Mouse (Mus musculus) subcutaneous adipose tissue, adult 2 months (tissue): ENCODE data around the gene Pla2g3. TPM values are rescaled to one million over a fixed set of nuclear protein-coding genes. Genes with fewer than 3 reads are reported as not detected.

Experiments
- polyA plus RNA-seq: library from polyadenylated mRNA; depleted of rRNA; stranded (reverse); fragments of >200 nt; gene quantifications from 2 replicates; pipeline ENCODE4 v1.2.3, GENCODE M21; 2012; ENCODE audit warnings: low replicate concordance; rRNA removed

The Pla2g3 gene
- 0.23 and 0.53 TPM in 2 replicates for polyA plus RNA-seq

DNA sequence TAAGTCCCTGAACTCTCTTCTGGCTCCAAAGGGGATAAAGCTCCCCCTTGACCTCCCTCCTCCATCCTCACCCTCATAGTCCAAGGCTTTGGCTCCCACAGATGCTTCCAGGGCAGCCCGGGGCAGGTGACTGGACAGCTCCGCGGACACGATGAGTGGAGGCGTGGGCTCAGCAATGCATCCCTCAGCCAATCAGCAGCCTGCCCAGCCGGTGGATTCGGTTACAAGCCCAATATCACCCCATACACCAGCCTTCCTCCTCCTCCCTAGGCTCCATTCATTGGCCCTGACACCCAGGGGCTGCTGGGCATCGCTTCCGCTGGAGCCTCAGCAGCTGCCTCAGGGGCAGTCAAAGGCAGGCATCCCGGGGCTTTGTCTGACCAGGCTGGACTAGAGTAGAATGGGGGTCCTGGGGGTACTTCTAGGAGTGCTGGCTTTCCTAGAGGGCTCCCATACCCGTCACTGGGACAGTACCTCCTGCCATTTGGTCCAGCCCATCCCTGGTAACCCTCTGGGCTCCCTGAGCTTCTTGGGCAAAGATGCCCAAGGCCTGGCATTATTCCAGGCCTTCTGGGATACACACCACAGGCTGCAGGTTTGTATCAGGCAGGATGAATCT, at the start of gene Pla2g3:
Pla2g3 (plus strand) TSS at position 333 of the 619 bp plus-strand sequence.

DNA sequence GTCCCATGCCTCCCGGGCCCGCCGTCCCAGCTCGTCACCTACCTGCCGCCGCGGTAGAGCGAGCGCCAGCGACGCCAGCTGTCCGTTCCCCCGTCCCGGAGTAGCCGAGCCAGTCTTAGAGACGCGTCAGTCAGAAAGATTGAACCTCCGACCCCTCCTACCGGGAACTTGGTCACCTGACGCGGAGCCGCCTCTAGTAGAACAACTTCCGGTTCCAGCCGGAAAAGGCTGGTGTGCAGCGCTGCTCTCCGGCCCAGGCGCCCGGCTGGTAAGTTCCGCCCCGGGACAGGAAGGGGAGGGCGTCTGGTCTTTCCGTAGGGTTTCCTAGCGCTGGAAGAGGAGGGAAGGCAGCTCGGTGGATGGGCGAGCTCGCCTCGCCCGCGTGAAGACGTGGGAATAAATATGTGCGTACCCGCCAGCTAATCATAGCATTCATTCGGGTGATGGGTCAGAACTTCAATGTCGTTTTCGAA, 35.9 kb upstream of the Pla2g3 start, which contains the start of gene Rnf185:
Rnf185 (minus strand) TSS at position 197 of the 473 bp plus-strand sequence.

DNA sequence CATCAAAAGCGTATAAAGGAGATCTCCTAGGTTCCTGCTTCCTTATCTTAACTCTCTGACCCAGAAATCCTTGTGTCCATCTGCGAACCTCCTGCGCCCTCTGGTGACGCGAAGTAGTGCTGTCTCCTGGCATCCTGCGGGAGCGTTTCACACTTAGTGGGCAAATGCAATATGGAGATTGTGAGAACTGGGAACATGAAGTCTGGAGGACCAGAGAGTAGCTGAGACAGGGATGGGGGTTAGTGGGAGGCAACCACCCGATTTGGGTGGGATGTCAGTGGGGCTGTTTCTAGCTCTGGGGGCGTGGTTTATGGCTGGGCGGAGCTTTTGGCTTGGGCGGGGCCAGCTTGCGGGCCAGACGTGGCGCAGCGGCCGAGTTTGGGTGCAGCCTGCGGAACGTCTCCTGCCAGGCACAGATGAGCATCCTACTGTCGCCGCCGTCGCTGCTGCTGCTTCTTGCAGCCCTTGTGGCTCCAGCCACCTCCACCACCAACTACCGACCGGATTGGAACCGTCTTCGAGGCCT, 26.5 kb downstream of the Pla2g3 start, which contains the start of gene Selenom:
Selenom (plus strand) TSS at position 156 of the 526 bp plus-strand sequence.

DNA sequence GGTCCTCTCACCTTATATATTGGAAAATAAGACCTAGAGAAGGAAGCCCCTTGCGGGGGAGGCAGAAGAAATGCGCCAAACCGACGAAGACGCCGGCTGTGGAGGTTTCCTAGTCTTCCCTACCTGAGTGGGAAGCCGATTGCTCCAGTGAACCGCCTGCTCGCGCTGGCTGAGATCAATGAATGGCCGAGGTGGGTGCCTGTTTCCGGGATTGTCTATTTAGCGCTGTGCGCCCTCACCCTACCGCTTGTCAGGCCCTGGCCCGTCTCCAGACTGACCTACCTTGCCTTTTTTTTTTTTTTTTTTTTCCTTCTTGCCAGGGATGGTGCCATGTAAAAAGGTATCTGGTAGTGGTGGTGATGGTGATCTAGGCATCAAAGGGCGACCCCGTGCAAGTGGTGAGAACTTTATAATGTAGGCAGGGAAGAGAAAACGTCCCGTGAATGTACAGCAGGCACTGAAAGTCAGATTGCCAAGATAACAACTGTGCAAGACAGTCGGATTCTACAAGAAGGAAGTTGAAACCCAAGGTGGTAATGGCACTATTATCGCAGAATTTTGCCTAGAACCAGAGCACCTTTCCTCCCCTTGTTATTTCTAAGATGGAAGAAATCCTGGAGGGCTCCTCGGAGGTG, 52.5 kb downstream of the Pla2g3 start, which contains the start of gene Smtn:
Smtn (minus strand) TSS at position 162 of the 635 bp plus-strand sequence.

Other genes with a start within 250 kb of the Pla2g3 start
- gene Drg1, start 221.9 kb upstream of the Pla2g3 start, polyA plus RNA-seq = 32.7 and 32.8 TPM in 2 replicates
- gene Patz1, start 199.4 kb upstream of the Pla2g3 start, polyA plus RNA-seq = 11.8 and 53.4 TPM in 2 replicates
- gene Pik3ip1, start 157.9 kb upstream of the Pla2g3 start, polyA plus RNA-seq = 19.4 and 42.1 TPM in 2 replicates
- 43.9 and 95.1 TPM in 2 replicates for gene Limk2, start 79.1 kb upstream of the Pla2g3 start, polyA plus RNA-seq
- gene Rnf185, start 35.9 kb upstream of the Pla2g3 start, polyA plus RNA-seq = 28.3 and 41.1 TPM in 2 replicates
- 0.87 and 6.5 TPM in 2 replicates for gene Inpp5j, start 16.5 kb downstream of the Pla2g3 start, polyA plus RNA-seq
- 90.0 and 354 TPM in 2 replicates for gene Selenom, start 26.4 kb downstream of the Pla2g3 start, polyA plus RNA-seq
- gene Smtn, start 52.3 kb downstream of the Pla2g3 start, polyA plus RNA-seq = 32.7 and 197 TPM in 2 replicates
- 12.1 and 22.0 TPM in 2 replicates for gene Morc2a, start 160.9 kb downstream of the Pla2g3 start, polyA plus RNA-seq